Comparison of ENCODE assay signal across 19 mouse cellular contexts in the genomic region with DNA sequence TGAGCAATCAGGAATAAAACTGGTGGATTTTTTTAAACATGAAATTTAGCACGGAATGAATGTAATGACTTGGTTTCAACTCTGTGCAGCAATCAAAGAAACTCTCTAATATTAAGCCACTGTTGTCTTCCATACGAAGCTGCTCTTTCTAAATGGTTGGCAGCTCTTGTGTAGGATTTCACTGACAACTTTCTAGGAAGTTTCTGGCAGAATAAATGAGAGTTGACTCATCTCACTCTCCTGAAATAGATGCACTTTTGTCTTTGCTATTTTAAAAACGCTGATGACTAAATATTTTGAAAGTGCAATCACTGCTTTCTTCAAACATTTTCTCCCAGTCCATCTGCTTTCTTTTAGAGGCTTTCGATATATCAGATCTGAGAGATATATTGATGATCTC.
DNase-seq lines count a peak whose midpoint lies in the region.
"Had no signal": no experiment of that assay in that cellular context is flagged by ENCODE, and none has a peak within 500 bp of the region (broad histone marks: within the 10 kb centered on the region; RNA-seq: fewer than 3 reads in every experiment).

No protein-coding gene starts in this region.

- DNase-seq in layer of hippocampus, adult 11-12 months (ENCODE audit: low spot score): peak; percentile 4
- DNase-seq in layer of hippocampus, adult 8-10 months (ENCODE audit: low spot score in 2 of 2): no peak
- peak; percentile 10 for DNase-seq in left cerebral cortex, adult 11 months (ENCODE audit: low spot score)
- DNase-seq in left cerebral cortex, adult 8-10 months (ENCODE audit: low spot score in 2 of 2): no peak
- DNase-seq in Muller cell, postnatal 12 days (ENCODE audit: inconsistent ontology term): peak; percentile 32
- DNase-seq in NIH3T3 (ENCODE audit: low read depth): peak; percentile 1
- DNase-seq in heart, adult 9 months (ENCODE audit: low spot score in 2 of 2): no peak
- no peak for DNase-seq in retina, embryonic 14.5 days (ENCODE audit: low spot score)
- DNase-seq: adrenal gland, postnatal 10 days; adrenal gland, postnatal 36 days; cerebellum, adult 11 months; cerebellum, adult 2 months; cerebellum, adult 9-11 months; cerebellum, postnatal 25 days; forebrain, postnatal 0 days; gastrocnemius, postnatal 25 days; heart, adult 18-20 months; heart, postnatal 14 days; heart, postnatal 4 days had no signal

Comparison
In these comparisons a context has a peak if more than half of its experiments do, and no peak if none do; other contexts are left out.
1. DNase-seq: peak in layer of hippocampus, adult 11-12 months (single experiment), left cerebral cortex, adult 11 months (single experiment), Muller cell, postnatal 12 days (single experiment) and NIH3T3 (single experiment); none in layer of hippocampus, adult 8-10 months (0 of 2), left cerebral cortex, adult 8-10 months (0 of 2), heart, adult 9 months (0 of 2) and retina, embryonic 14.5 days (single experiment).